Mouse (Mus musculus) cerebellum, adult 18-20 months (tissue): ENCODE data around the gene Prima1.

Experiments used
- DNase-seq, 2 experiments: peaks; one replicate each; pipeline ENCODE4 v3.0.0; 2021

Prima1 gene

GRCm38 (mm10) chr12:103150247-103150646 is 91.7 kb downstream of the Prima1 start:
- DNase-seq: no peak
